Mouse (Mus musculus) hindbrain, postnatal 0 days (tissue): ENCODE measurements around the gene Ubc. TPM values are rescaled to one million over a fixed set of nuclear protein-coding genes. Genes with fewer than 3 reads are reported as not detected.

Experiments used
- ATAC-seq: fragments of 200-750 bp; cut with Nextera tagmentation; 2 replicates; pipeline ENCODE4 v1.8.0; 2017; ENCODE audit warnings: mild to moderate bottlenecking, moderate TSS enrichment, moderate library complexity
- DNase-seq: peaks from one replicate; pipeline ENCODE4 v3.0.0-alpha.2; 2015; ENCODE audit warnings: low spot score
- H3K27ac ChIP-seq: fragments of 300-500 bp; sonication (generic); 2 replicates; pipeline ENCODE4 v1.5.1; 2014; ENCODE audit warnings: mild to moderate bottlenecking
- H3K27me3 ChIP-seq: fragments of 300-500 bp; sonication (generic); 2 replicates; pipeline ENCODE4 v1.6.1; 2014; ENCODE audit warnings: low read length, mixed read lengths; ENCODE audit not compliant: insufficient read depth
- H3K36me3 ChIP-seq: fragments of 300-500 bp; sonication (generic); 2 replicates; pipeline ENCODE4 v1.6.1; 2014; ENCODE audit warnings: low read length, mixed read lengths; ENCODE audit not compliant: insufficient read depth
- H3K4me1 ChIP-seq: fragments of 300-500 bp; sonication (generic); 2 replicates; pipeline ENCODE4 v1.6.1; 2014; ENCODE audit warnings: antibody characterized with exemption, low read length, mixed read lengths; ENCODE audit not compliant: insufficient read depth
- H3K4me2 ChIP-seq: fragments of 300-500 bp; sonication (generic); 2 replicates; pipeline ENCODE4 v1.6.1; 2014; ENCODE audit warnings: low read depth, mild to moderate bottlenecking, low read length, moderate library complexity, mixed read lengths
- H3K4me3 ChIP-seq: fragments of 300-500 bp; sonication (generic); 2 replicates; pipeline ENCODE4 v1.5.1; 2014; ENCODE audit warnings: low read length
- H3K9ac ChIP-seq: fragments of 300-500 bp; sonication (generic); replicated peaks from 2 replicates; pipeline ENCODE4 v1.6.1; 2014; ENCODE audit warnings: mild to moderate bottlenecking, low read length, moderate library complexity, mixed read lengths
- H3K9me3 ChIP-seq: fragments of 300-500 bp; sonication (generic); 2 replicates; pipeline ENCODE4 v1.6.1; 2016; ENCODE audit warnings: low read length, mixed read lengths
- CTCF ChIP-seq: IDR thresholded peaks from 2 replicates; pipeline ENCODE4 v1.5.1; 2016; ENCODE audit warnings: antibody characterized with exemption, control low read depth, low read depth
- WGBS: fragments of 180-500 bp; shearing (Covaris S2); extraction: QIAGEN DNeasy Blood & Tissue Kit; methylation state at CpG from one replicate; pipeline ENCODE4 v1.1.7; 2014; 5-methylcytosine and 5-hydroxymethylcytosine counted together
- polyA plus RNA-seq: library from polyadenylated mRNA; unstranded; fragments of >200 nt; fragmentation: Nextera tagmentation; extraction: Ambion mirVana; gene quantifications from 2 replicates; pipeline ENCODE4 v1.2.1, GENCODE M21; 2015
- total RNA-seq: library from RNA; depleted of rRNA; stranded (reverse); fragments of >200 nt; gene quantifications from 2 replicates; pipeline ENCODE4 v1.2.3, GENCODE M21; 2014

Ubc gene
- total and polyA plus RNA-seq, 2 experiments from 2014 or later, result 911 to 1,219 TPM

DNA sequence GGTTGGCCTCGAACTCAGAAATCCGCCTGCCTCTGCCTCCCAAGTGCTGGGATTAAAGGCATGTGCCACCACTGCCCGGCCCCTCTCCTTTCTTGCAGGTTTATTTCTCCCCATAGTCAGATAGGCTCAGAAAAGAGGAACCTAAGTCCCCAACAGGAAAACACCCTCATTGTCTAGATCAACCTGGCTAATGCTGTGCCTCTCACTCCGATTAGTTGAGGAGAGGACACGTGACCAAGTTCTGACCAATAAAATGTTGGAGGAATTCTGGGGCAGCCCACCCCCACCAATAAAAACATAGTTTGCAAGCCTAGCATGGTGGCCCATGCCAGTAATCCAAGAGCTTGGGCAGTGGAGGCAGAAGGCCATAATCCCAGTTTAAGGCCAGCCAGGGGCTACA is 38.1 kb downstream of the Ubc start:
- Histone ChIP-seq H3K27me3 (no peaks in the 10 kb centered on the region), H3K27ac (no peak overlapping the region), H3K4me1 (no peaks in the 10 kb centered on the region; the same call in 1 of the 2 replicates), H3K9ac (no peak overlapping the region), H3K4me3 (no peak overlapping the region), H3K9me3 (no peaks in the 10 kb centered on the region), H3K4me2 (no peak overlapping the region), H3K36me3 (no peaks in the 10 kb centered on the region)
- DNase-seq (no peak), ATAC-seq (no peak)
- TF ChIP-seq CTCF, result no peak
- WGBS, result 92% methylated on average over 5 of the region's 5 CpGs

DNA sequence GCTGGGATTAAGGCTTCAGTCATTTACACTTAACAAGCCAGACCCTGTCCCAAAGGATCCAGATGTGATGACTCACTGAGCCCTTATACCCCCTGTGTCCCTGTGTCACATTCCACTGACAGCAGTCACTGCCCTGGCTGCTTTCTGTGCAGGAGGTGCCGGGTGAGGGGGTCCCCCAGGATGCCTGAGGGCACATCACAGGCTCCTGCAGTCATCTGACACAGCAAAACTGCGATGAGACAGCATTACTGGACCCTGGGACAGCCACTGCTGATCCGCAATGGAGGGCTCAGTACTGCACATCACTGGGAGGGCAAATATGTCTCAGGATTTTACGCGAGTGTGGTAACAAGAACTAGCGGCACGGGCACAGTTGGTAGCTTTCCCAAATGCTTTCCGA is 38.9 kb downstream of the Ubc start:
- no peak for TF ChIP-seq CTCF
- 72% methylated on average over 8 of the region's 8 CpGs for WGBS
- H3K36me3 ChIP-seq, result no peaks in the 10 kb centered on the region
- H3K4me2 ChIP-seq, result no peak overlapping the region
- no peak for DNase-seq
- no peaks in the 10 kb centered on the region; the same call in 1 of the 2 replicates for H3K4me1 ChIP-seq
- no peaks in the 10 kb centered on the region for H3K27me3 ChIP-seq
- no peak overlapping the region for H3K27ac ChIP-seq
- no peaks in the 10 kb centered on the region for H3K9me3 ChIP-seq
- ATAC-seq, result no peak
- no peak overlapping the region for H3K9ac ChIP-seq
- no peak overlapping the region for H3K4me3 ChIP-seq

DNA sequence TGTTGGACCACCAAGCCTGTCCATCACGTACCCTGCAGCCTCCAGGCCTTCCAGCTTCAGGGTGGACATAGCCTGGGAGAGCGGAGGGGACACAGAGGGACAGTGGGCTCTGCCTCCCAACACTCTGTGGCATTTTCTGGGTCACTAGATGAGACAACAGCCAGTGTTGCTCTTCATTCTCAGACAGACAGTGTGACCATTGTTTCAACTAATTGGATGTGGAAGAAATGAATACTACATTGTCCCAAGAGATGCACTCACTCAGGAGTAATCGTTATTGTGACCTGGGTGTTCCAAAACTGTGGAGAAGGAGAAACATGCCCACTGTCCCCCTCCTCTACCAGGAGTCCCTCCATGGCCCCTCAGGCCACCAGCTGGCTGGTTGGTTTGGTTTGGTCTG is 40.6 kb downstream of the Ubc start:
- no peaks in the 10 kb centered on the region for H3K27me3 ChIP-seq
- no peak overlapping the region for H3K9ac ChIP-seq
- H3K4me2 ChIP-seq, result no peak overlapping the region
- H3K4me1 ChIP-seq, result no peaks in the 10 kb centered on the region
- ATAC-seq, result no peak
- no peak for TF ChIP-seq CTCF
- no peaks in the 10 kb centered on the region for H3K36me3 ChIP-seq
- 70% methylated on average over 3 of the region's 3 CpGs for WGBS
- H3K27ac ChIP-seq, result no peak overlapping the region
- H3K9me3 ChIP-seq, result no peaks in the 10 kb centered on the region
- no peak overlapping the region for H3K4me3 ChIP-seq
- DNase-seq, result no peak

DNA sequence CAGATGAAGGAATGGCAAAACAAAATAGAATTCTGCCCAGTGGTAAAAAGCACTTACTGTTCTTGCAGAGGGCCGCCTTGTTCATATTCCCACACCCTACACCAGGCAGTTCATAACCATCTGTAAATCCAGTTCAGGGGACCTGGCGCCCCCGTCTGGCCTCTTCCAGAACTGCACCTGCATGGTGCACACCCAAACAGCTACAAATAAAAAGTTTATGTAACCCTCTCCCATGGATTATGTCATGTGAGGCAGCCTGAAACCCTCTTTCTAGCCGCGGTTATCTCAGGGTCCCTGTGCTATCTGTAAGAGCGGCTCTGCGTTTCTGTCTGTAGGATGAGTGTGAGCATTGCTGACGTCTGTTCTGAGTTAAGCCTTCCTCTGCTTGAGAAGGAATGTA is 41.5 kb downstream of the Ubc start:
- Histone ChIP-seq H3K36me3 (no peaks in the 10 kb centered on the region), H3K4me2 (no peak overlapping the region), H3K9me3 (no peaks in the 10 kb centered on the region), H3K27me3 (no peaks in the 10 kb centered on the region), H3K4me3 (no peak overlapping the region), H3K27ac (no peak overlapping the region), H3K9ac (no peak overlapping the region), H3K4me1 (no peaks in the 10 kb centered on the region)
- ATAC-seq, result no peak
- DNase-seq, result peak; percentile 34
- 48% methylated on average over 8 of the region's 8 CpGs for WGBS
- TF ChIP-seq CTCF, result peak; percentile 76

DNA sequence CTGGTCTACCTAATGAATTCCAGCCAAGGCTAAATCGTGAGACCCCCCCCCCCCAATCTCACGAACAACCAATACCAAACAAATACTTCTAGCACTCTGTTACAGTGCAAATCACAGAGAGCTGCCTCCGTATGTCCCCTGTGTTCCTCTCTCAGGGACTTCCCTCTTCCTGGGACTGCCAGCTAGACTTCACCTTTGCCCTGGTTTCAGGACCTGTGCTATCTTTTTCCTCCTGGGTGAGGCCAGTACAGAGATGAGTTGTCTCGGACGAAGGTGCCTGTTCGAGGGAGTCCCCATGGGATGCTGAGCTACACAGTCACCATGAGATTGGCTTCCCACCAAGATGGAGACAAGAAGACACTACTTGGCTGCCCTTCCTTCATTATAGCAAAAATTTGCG is 41.9 kb downstream of the Ubc start:
- no peak for TF ChIP-seq CTCF
- Histone ChIP-seq H3K9me3 (no peaks in the 10 kb centered on the region), H3K4me1 (no peaks in the 10 kb centered on the region), H3K4me2 (no peak overlapping the region), H3K36me3 (no peaks in the 10 kb centered on the region), H3K27me3 (no peaks in the 10 kb centered on the region), H3K9ac (no peak overlapping the region), H3K4me3 (no peak overlapping the region), H3K27ac (no peak overlapping the region)
- 70% methylated on average over 7 of the region's 7 CpGs for WGBS
- no peak for DNase-seq
- no peak for ATAC-seq

DNA sequence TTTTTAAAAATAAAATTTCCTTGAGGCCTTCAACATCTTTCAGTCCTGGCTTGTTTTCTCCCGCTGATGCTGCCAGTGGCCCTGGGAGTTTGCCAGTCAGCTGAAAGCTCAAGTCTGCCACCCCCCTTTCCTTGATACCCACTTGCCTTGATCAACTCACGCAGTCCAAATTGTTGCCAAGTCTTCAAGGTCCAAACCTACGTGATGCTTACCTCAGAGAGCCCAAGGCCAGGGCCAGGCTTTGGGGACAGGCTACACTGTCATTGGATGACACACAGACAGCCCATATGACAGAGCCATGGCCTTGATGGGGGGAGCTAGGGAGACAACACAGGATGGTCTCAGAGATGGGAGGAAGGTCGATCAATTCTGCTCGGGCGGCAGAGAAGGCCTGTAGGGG is 45.7 kb downstream of the Ubc start:
- Histone ChIP-seq H3K9ac (no peak overlapping the region), H3K4me1 (peaks cover 8% of the 10 kb centered on the region), H3K27me3 (no peaks in the 10 kb centered on the region), H3K36me3 (no peaks in the 10 kb centered on the region), H3K4me3 (no peak overlapping the region), H3K9me3 (no peaks in the 10 kb centered on the region), H3K4me2 (no peak overlapping the region), H3K27ac (no peak overlapping the region)
- WGBS, result 82% methylated on average over 6 of the region's 6 CpGs
- no peak for TF ChIP-seq CTCF
- ATAC-seq (no peak), DNase-seq (no peak)

DNA sequence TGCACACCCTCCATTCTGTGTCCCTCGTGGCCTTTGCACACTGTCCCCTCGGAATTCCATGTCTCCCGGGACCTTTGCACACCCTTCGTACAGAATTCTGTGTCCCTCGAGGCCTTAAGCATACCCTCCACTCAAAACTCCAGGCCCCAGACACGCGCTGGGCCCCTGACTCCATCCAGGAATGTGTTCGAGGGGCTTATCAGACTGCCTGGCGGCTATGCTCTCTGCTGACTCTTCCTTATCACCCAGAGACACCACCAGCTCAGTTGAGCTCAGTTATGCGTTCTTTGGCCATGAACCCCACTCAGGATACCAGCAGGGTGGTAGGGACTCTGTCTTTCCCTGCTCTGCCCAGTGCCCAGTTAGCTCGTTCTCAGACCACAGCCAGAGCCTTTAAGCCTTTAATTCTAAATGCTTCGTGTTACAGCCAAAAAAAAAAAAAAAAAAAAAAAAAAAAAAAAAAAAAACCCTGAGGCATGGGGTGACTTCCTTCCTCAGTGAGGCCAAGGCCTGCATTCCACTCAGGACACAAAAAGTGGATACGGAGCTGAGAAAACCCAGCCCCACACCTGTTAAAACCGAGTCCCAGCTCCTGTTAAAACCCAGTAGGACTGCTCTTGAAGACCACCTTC is 48.4 kb downstream of the Ubc start:
- DNase-seq, result no peak
- no peak overlapping the region for H3K27ac ChIP-seq
- peak overlapping the region; percentile 77 for H3K4me3 ChIP-seq
- peak overlapping the region; percentile 98 for H3K4me2 ChIP-seq
- 57% methylated on average over 14 of the region's 14 CpGs for WGBS
- H3K9me3 ChIP-seq, result no peaks in the 10 kb centered on the region
- H3K9ac ChIP-seq, result peak overlapping the region; percentile 77
- no peaks in the 10 kb centered on the region for H3K36me3 ChIP-seq
- TF ChIP-seq CTCF, result no peak
- no peak for ATAC-seq
- H3K27me3 ChIP-seq, result no peaks in the 10 kb centered on the region
- H3K4me1 ChIP-seq, result peaks cover 12% of the 10 kb centered on the region
